Mouse (Mus musculus) heart, adult 2 months (tissue): ENCODE measurements at regions not wholly inside any gene's neighbourhood (a gene's known extent, or its start where the extent isn't known, plus 50 kb on each side); places are given as distances from the start of the nearest gene placed in this dataset.
A peak's percentile ranks its signal among the peaks of the same experiment; 100 is the strongest.

ENCODE experiments used
- DNase-seq, 2 experiments: peaks; one replicate each; pipeline ENCODE4 v3.0.0; 2021
- H3K27ac ChIP-seq: fragments of 200-600 bp; 2 replicates; pipeline ENCODE4 v1.8.1; 2022
- H3K27me3 ChIP-seq: fragments of 200-500 bp; 2 replicates; pipeline ENCODE4 v1.6.1; 2012; ENCODE audit warnings: mild to moderate bottlenecking, low read length, inconsistent platforms, mixed read lengths; ENCODE audit not compliant: control insufficient read depth, insufficient read depth
- H3K36me3 ChIP-seq: fragments of 200-500 bp; 2 replicates; pipeline ENCODE4 v1.6.1; 2012; ENCODE audit warnings: low read length, inconsistent platforms; ENCODE audit not compliant: control insufficient read depth, insufficient read depth
- H3K4me1 ChIP-seq: fragments of 200-500 bp; 2 replicates; pipeline ENCODE4 v1.6.1; 2011; ENCODE audit warnings: low read length; ENCODE audit not compliant: control insufficient read depth, insufficient read depth
- H3K4me3 ChIP-seq: fragments of 200-600 bp; 2 replicates; pipeline ENCODE4 v1.8.1; 2022
- H3K79me2 ChIP-seq: fragments of 200-500 bp; replicated peaks from 2 replicates; pipeline ENCODE4 v1.6.1; 2012; ENCODE audit warnings: mild to moderate bottlenecking, inconsistent platforms, low read length, moderate library complexity, mixed read lengths; ENCODE audit not compliant: control insufficient read depth, insufficient read depth
- H3K9ac ChIP-seq: fragments of 200-500 bp; 2 replicates; pipeline ENCODE4 v1.6.1; 2012; ENCODE audit warnings: low read depth, mild to moderate bottlenecking, control low read depth, inconsistent platforms, low read length, mixed read lengths
- CTCF ChIP-seq: fragments of 200-600 bp; IDR thresholded peaks from 2 replicates; pipeline ENCODE4 v1.8.1; 2022; ENCODE audit warnings: antibody characterized with exemption, mild to moderate bottlenecking, moderate library complexity
- EP300 ChIP-seq: fragments of 200-500 bp; IDR thresholded peaks from 2 replicates; pipeline ENCODE4 v1.6.1; 2011; ENCODE audit warnings: low read depth, low read length, control low read depth; ENCODE audit not compliant: insufficient read depth
- POLR2A ChIP-seq: fragments of 200-500 bp; IDR thresholded peaks from 2 replicates; pipeline ENCODE4 v1.6.1; 2011; ENCODE audit warnings: mild to moderate bottlenecking, low read depth, low read length, control low read depth; ENCODE audit not compliant: insufficient read depth
- WGBS: fragments of 180-500 bp; shearing (Covaris S2); methylation state at CpG from one replicate; pipeline ENCODE4 v1.1.7; 2018; 5-methylcytosine and 5-hydroxymethylcytosine counted together
- intact Hi-C: fragments of 180-260 bp; cut with DNase I; formaldehyde crosslinking; loops from one replicate; pipeline ENCODE4 v1.15.1; 2025

GRCm38 (mm10) chr4:55749949-55750600 lies 217.8 kb upstream of the Klf4 start:
- H3K27ac ChIP-seq = peak overlapping the region; percentile 45
- no peak overlapping the region for H3K9ac ChIP-seq
- peak; percentile 72 to 75 for DNase-seq
- WGBS = 32% methylated on average over 20 of the region's 20 CpGs
- H3K4me3 ChIP-seq = no peak overlapping the region
- no peaks in the 10 kb centered on the region for H3K36me3 ChIP-seq
- no peaks in the 10 kb centered on the region for H3K27me3 ChIP-seq
- TF ChIP-seq CTCF (no peak), EP300 (0 out of 2 replicates have a peak, but pooled peaks have one; percentile 16)
- no peaks in the 10 kb centered on the region for H3K79me2 ChIP-seq
- peaks cover 4% of the 10 kb centered on the region for H3K4me1 ChIP-seq
- intact Hi-C loops = loop anchor here (5.0 kb wide), 2 partner anchors 48 to 218 kb away; partner anchors contain the start of gene Klf4

DNA sequence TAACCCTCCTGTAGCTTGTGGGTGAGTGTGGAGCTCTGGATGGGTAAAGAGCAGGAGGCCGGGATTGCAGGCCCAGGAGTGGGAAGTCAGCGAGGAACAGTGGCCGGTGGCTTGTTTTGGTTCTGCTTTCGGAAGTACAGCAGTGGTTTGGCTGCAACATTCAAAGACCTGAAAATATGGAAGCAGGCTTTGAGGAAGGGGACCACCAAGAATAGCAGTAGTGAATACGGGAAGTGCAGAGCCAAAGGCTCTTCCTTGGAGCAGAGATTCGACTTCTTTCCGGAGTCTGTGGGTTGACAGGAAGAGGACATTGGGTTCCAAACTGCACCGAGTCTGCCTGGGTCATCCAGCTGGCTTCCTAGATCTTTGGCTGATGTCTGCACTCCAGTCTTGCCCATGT lies 209.1 kb upstream of the Klf4 start:
- 68% methylated on average over 8 of the region's 8 CpGs for WGBS
- peak in 1 of 2 experiments; percentile 53 for DNase-seq
- TF ChIP-seq EP300 (0 out of 2 replicates have a peak, but pooled peaks have one; percentile 15), POLR2A (no peak), CTCF (no peak)

GRCm38 (mm10) chr4:55740062-55740461 lies 207.8 kb upstream of the Klf4 start:
- H3K4me1 ChIP-seq = no peaks in the 10 kb centered on the region
- no peak overlapping the region for H3K9ac ChIP-seq
- H3K27ac ChIP-seq = no peak overlapping the region
- no peaks in the 10 kb centered on the region for H3K27me3 ChIP-seq
- intact Hi-C loops = no loop called here
- H3K4me3 ChIP-seq = no peak overlapping the region
- TF ChIP-seq CTCF (no peak), EP300 (no peak), POLR2A (no peak)
- H3K36me3 ChIP-seq = no peaks in the 10 kb centered on the region
- 69% methylated on average over 15 of the region's 15 CpGs for WGBS
- DNase-seq = no peak
- H3K79me2 ChIP-seq = no peaks in the 10 kb centered on the region

More for the DNA sequence above, 209.1 kb upstream of the Klf4 start:
- Histone ChIP-seq H3K4me3 (no peak overlapping the region), H3K27me3 (no peaks in the 10 kb centered on the region), H3K9ac (no peak overlapping the region), H3K27ac (no peak overlapping the region), H3K79me2 (no peaks in the 10 kb centered on the region), H3K4me1 (no peaks in the 10 kb centered on the region), H3K36me3 (no peaks in the 10 kb centered on the region)
- intact Hi-C loops = no loop called here

GRCm38 (mm10) chr4:55738714-55739113 lies 206.4 kb upstream of the Klf4 start:
- 81% methylated on average over 1 of the region's 1 CpGs for WGBS
- DNase-seq = no peak
- Histone ChIP-seq H3K9ac (no peak overlapping the region), H3K27me3 (no peaks in the 10 kb centered on the region), H3K27ac (no peak overlapping the region), H3K4me3 (no peak overlapping the region), H3K36me3 (no peaks in the 10 kb centered on the region), H3K4me1 (peaks cover under 1% of the 10 kb centered on the region; the same call in 1 of the 2 replicates), H3K79me2 (no peaks in the 10 kb centered on the region)
- TF ChIP-seq POLR2A = no peak
- no peak for TF ChIP-seq EP300
- TF ChIP-seq CTCF = no peak
- intact Hi-C loops = no loop called here

DNA sequence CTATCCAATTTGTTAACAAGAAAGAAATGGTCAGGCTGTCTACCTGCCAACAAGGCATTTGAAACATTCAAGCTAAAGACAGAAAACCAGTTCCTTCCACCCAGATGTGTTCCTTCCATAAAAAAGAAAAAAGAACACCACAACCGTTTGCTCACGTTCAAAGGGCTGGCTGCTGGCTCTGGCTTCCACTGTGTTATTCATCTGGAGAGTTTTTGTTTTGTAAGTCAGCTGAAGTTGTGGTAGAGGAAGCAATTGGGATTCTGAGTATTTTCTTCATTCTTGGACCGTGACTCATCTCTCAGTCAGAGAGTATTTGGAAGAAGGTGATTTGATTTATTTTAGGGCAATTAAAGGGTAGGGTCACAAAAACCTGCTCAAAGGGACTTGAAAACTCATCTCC lies 203.2 kb upstream of the Klf4 start:
- no peak overlapping the region for H3K27ac ChIP-seq

GRCm38 (mm10) chr4:55734331-55734730 lies 202.1 kb upstream of the Klf4 start:
- intact Hi-C loops = no loop called here
- peaks cover 15% of the 10 kb centered on the region for H3K4me1 ChIP-seq
- no peak overlapping the region for H3K27ac ChIP-seq
- WGBS = 94% methylated on average over 1 of the region's 1 CpGs
- H3K27me3 ChIP-seq = no peaks in the 10 kb centered on the region
- H3K79me2 ChIP-seq = no peaks in the 10 kb centered on the region
- no peak overlapping the region for H3K4me3 ChIP-seq
- DNase-seq = no peak
- H3K36me3 ChIP-seq = no peaks in the 10 kb centered on the region
- TF ChIP-seq CTCF (no peak), POLR2A (no peak), EP300 (no peak)
- no peak overlapping the region for H3K9ac ChIP-seq

More for the DNA sequence above, 203.2 kb upstream of the Klf4 start:
- 57% methylated on average over 3 of the region's 3 CpGs for WGBS
- H3K27me3 ChIP-seq = no peaks in the 10 kb centered on the region
- TF ChIP-seq CTCF (no peak), POLR2A (no peak), EP300 (no peak)
- no peak for DNase-seq
- H3K4me3 ChIP-seq = no peak overlapping the region
- peaks cover 11% of the 10 kb centered on the region for H3K4me1 ChIP-seq
- no peaks in the 10 kb centered on the region for H3K79me2 ChIP-seq
- intact Hi-C loops = no loop called here
- H3K36me3 ChIP-seq = no peaks in the 10 kb centered on the region
- H3K9ac ChIP-seq = no peak overlapping the region
